Mouse (Mus musculus): ENCODE results near the gene Rgs10. TPM values are rescaled to one million over a fixed set of nuclear protein-coding genes. Genes with fewer than 3 reads are reported as not detected.

The Rgs10 gene
- 16.0 and 20.3 TPM in 2 replicates for total RNA-seq (2021)
- long read RNA-seq, partial matches to known transcripts = 1 of 4 reads
- long read RNA-seq, other reads (novel, unspliced or antisense) = 0 of 4 reads

DNA sequence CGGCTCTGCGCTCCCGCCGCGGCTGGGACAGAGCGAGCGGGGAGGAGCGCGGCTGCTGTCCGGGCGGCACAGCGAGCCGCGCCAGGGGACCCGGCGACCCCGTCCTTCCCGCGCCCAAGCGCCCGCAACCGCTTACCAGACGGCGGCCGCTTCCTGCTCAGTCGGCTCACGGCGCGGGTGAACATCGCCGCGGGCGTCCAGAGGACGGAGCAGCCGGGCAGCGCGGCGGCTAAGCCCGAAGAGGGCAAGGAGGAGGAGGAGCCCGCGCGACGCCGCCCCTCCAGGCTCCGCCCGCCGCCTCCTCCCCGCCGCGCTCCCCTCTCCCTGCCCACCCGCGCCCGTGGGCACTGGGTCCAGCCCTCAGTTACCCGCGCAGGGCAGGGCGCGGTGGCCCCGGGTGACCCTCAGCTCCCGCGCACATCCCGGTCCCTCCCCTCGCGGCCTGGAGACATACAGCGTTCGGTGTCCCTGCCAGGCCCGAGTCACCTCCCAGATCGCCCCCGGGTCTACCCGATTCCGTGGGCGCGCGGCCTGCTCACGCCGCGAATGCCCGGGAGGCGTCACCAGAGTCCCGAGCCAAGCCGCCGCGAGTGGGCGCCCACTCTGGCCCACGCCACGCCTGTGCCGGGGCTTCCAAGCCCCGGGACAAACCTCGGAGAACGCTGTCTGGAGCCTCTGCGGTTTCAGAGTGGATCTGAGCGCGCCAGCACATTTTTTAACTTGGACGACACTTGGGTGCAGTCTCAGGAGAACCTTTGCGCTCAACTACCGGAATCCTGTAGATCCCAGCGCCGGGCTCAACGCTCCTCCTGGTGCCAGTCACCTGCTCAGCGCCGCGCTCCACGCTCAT lies at the start of gene Rgs10:
Gene Rgs10 (minus strand): TSS at position 829 of the 850 bp plus-strand sequence.
- DNase-seq = peak; percentile 75

DNA sequence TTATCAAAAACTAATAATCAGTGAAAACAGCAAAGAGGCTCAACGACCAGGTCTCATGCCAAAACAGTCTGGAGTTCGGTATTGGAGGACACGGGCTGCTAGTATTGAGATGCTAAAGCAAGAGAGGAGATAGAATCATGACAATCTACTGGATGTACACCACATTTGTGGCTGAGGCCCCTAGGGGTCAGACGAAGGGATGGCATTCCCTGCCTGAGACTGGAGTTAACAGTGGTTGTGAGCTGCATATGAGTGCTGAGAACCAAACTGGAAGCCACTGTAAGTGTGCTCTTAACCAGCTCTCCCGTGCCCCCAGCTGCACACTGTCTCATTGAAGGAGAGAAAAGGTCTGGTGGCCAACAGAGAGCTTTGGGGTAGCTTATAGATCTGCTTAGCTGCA lies 43.8 kb upstream of the Rgs10 start:
- DNase-seq = no peak

GRCm38 (mm10) chr7:128461285-128462215 lies 43.0 kb upstream of the Rgs10 start, which contains the start of gene Tial1:
Gene Tial1, minus strand, starts transcription at chr7:128461717.
- DNase-seq = peak; percentile 95

DNA sequence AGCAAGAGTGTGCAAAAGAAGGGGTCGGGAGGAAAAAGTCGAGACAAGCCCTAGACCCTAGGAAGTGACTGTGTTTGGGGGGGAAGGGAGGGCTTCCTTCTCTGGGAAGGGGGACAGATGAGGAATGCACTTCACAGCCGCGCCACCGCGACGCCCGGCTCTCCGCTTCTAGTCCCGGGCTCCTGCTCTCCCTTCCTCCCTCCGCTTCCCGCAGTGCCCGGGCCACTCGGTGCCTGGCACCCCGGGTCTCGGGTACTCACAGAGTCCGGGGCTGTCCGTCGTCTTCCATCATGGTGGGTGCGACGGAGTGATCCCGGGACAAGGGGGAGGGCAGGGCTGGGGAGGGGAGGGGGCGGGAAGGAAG lies 42.3 kb upstream of the Rgs10 start:
- no peak for DNase-seq

GRCm38 (mm10) chr7:128460131-128460864 lies 41.7 kb upstream of the Rgs10 start:
- peak; percentile 38 for DNase-seq

DNA sequence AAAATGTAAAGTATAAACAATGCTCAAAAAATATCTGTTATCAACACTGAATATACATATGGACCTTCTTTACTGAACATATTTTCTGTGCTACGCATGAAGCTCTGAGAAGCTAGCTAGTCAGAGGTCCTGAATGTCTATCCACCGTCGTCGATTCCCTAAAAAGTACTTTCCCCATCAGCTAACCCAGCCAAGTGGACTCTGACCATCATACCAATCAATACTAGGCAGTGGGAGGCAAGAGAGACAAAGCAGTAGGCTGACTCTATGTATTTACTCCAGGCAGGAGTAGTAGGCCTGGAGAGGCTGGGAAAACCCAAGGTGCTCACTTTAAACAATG lies 41.2 kb upstream of the Rgs10 start:
- DNase-seq = no peak

DNA sequence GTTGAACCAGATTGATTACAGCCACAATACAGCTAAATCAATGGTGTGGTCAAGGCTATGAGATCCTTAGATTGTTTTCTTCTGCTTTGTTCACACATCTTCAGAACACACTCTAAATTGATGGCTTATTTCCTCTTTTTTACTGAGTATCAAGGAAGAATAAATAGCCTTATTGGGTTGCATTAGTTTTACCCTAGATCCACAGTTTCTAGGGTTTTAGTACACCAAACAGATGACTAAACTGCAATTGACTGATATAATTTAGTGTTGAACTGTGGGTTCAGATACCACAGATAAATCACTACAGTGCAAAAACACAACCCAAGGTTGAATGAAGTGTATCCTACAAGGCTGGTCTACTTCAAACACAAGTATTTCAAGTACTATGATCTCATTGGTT lies 39.5 kb upstream of the Rgs10 start:
- no peak for DNase-seq

DNA sequence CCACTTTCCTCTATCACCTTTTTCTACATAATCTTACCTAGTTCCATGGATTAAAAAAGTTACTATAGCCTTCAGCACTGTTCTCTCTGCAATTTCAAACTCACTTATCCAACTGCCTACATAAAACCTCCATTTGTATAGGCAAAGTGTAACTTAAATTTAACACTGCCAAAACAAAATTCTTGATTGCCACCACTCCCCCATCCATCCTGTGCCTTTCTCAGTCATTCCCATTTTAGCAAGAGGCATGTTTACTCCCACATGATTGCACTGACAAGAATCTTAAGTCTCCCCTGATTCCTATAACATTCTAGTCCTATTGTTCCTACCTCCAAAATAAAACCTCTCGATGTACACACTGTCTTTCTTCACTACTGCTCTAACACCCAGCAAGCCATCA lies 34.2 kb upstream of the Rgs10 start:
- no peak for DNase-seq

GRCm38 (mm10) chr7:128440584-128440983 lies 22.0 kb upstream of the Rgs10 start:
- DNase-seq = no peak

GRCm38 (mm10) chr7:128439251-128439650 lies 20.7 kb upstream of the Rgs10 start:
- DNase-seq = no peak

DNA sequence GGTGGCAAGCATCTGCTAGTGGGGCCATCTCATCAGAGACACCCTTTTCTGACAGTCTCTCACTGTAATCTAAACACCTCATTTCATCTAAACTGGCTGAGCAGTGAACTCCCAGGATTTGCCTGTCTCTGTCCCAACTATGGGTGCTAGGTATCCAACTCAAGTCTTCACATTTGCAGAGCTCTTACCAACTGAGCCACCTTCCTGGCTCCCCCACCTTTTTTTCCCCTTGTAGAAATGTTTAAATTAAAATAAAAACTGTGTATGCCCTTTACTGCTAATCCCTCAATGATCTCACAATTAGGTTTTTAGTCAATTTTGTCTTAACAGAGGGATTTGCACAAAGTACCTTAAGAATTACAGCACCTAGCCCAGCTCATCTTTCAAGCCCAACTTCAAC lies 19.6 kb upstream of the Rgs10 start:
- DNase-seq = no peak

DNA sequence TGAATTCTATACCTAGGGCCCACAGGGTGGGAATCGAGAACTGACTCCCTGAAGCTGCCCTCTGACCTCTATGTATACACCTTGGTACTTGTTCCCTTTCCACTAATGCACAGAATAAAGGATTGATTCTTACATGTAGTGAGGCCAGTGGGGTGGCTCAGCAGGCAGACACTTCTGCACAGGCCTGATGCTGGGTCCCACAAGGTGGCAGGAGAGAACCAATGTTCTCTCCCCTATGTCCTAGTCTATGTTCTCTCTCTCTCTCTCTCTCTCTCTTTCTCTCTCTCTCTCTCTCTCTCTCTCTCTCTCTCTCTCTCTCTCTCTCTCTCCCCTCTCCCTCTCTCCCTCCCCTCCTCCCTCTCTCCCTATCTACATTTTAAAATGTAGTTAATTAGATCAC lies 14.7 kb upstream of the Rgs10 start:
- no peak for DNase-seq

GRCm38 (mm10) chr7:128432574-128432973 lies 14.0 kb upstream of the Rgs10 start:
- DNase-seq = no peak

- no peak for DNase-seq
These were observed 3.9 kb upstream of the Rgs10 start for GRCm38 (mm10) chr7:128422491-128422890.

GRCm38 (mm10) chr7:128421701-128422100 lies 3.1 kb upstream of the Rgs10 start:
- no peak for DNase-seq

- DNase-seq = no peak
These were observed 1.1 kb upstream of the Rgs10 start for GRCm38 (mm10) chr7:128419690-128420089.

- no peak for DNase-seq
These were observed 1.2 kb downstream of the Rgs10 start for GRCm38 (mm10) chr7:128417226-128417929.

GRCm38 (mm10) chr7:128416664-128417063 lies 1.9 kb downstream of the Rgs10 start:
- DNase-seq = no peak

DNA sequence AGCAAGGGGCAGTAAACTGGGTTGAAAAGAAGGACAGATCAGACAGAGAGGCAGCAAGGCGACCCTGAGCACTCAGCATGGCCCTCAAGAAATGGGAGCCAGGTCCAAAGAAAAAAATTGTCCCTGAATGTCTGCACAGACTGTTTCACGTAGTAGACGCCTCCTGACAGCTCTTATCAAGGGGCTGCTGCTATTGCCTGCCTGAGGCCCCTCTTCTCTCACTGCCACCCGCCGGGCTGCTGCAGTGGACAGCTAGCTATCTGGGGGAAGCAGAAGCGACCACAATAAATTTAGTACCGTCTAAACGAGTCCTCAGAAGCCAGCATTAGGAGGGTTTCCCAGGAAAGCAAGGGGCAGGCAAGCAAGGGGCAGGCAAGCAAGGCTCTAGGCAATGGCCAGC lies 4.1 kb downstream of the Rgs10 start:
- no peak for DNase-seq

GRCm38 (mm10) chr7:128412071-128412833 lies 6.3 kb downstream of the Rgs10 start:
- no peak for DNase-seq

All from adrenal gland, postnatal 25 days (tissue).